Mouse (Mus musculus): Measurements from ENCODE around the gene Rps28. TPM values are rescaled to one million over a fixed set of nuclear protein-coding genes. Genes with fewer than 3 reads are reported as not detected.

The Rps28 gene
- total and polyA plus RNA-seq, 3 experiments, result 765 to 4,575 (median 782) TPM

DNA sequence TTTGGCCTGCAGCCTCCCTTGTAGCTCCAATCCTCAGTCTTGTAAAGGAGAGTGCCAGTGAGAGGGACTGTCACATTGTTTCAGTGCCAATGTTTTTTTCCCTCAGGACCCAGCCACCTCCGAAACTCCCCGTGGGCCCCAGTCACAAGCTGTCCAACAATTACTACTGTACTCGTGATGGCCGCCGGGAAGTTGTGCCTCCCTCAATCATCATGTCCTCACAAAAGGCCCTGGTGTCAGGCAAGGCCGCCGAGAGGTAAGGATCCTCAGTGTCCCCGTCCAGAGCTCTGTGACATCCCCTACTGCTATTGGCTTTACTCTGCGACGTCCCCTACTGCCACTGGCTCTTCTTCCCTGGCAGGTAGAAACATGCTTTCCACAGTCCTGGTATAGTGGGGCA, 5.2 kb upstream of the Rps28 start:
- H3K79me2 ChIP-seq (replicated peaks; ENCODE audit: control insufficient read depth, extremely low read depth, insufficient read depth, poor library complexity, severe bottlenecking), result peaks cover 21% of the 10 kb centered on the region
- no peak for DNase-seq (ENCODE audit: extremely low read depth)
- peaks cover 2 to 25% of the 10 kb centered on the region in 2 experiments; a peak in 3 of 4 replicates for H3K4me1 ChIP-seq (ENCODE audit: control insufficient read depth in 1 of 2, insufficient read depth in 2 of 2)
- H3K9me3 ChIP-seq (replicated peaks; ENCODE audit: low read length), result no peaks in the 10 kb centered on the region
- TF ChIP-seq CHD2 (IDR thresholded peaks at IDR 0.05; ENCODE audit: low read length) (no peak), USF1 (IDR thresholded peaks at IDR 0.05; ENCODE audit: low read depth, low read length) (no peak), SMC3 (IDR thresholded peaks at IDR 0.05; ENCODE audit: low read depth, low read length) (no peak), MAX (IDR thresholded peaks at IDR 0.05; ENCODE audit: low read length) (no peak), ZC3H11A (IDR thresholded peaks at IDR 0.05; ENCODE audit: low read depth, low read length) (no peak), CTCF (conservative IDR thresholded peaks at IDR 0.05 in 1 of 2, IDR thresholded peaks at IDR 0.05 in 1 of 2; ENCODE audit: low read depth in 2 of 2, low read length in 2 of 2) (no peak), IRF4 (IDR thresholded peaks at IDR 0.05; ENCODE audit: low read depth, low read length) (no peak), SIN3A (IDR thresholded peaks at IDR 0.05; ENCODE audit: low read length) (no peak), E2F4 (IDR thresholded peaks at IDR 0.05; ENCODE audit: insufficient replicate concordance, low read depth, low read length) (no peak), USF2 (conservative IDR thresholded peaks at IDR 0.05; ENCODE audit: low read depth, low read length) (no peak), ETS1 (conservative IDR thresholded peaks at IDR 0.05; ENCODE audit: low read depth, low read length) (no peak), MYC (IDR thresholded peaks at IDR 0.05; ENCODE audit: low read depth, low read length) (no peak), GABPA (IDR thresholded peaks at IDR 0.05; ENCODE audit: insufficient replicate concordance, low read depth, low read length) (no peak), TCF12 (IDR thresholded peaks at IDR 0.05; ENCODE audit: low read depth, low read length) (no peak), RAD21 (IDR thresholded peaks at IDR 0.05; ENCODE audit: low read depth, low read length) (no peak), MAZ (IDR thresholded peaks at IDR 0.05; ENCODE audit: low read depth, low read length) (no peak), NRF1 (IDR thresholded peaks at IDR 0.05; ENCODE audit: low read depth, low read length) (no peak), POLR2A (IDR thresholded peaks at IDR 0.05; ENCODE audit: low read depth, low read length) (no peak), MXI1 (IDR thresholded peaks at IDR 0.05; ENCODE audit: low read depth, low read length) (no peak)
- in situ Hi-C loops (cut with MboI; ENCODE audit: low pct_ligation_motif_present, low pct_unique_long_range_greater_than_20kb, low sequenced_read_pairs), result no loop called here
- no peaks in the 10 kb centered on the region for H3K27me3 ChIP-seq (replicated peaks)
- no peak overlapping the region for H3K4me2 ChIP-seq (ENCODE audit: insufficient read depth, low read depth, poor library complexity, severe bottlenecking)
- no peak overlapping the region for H3K27ac ChIP-seq (ENCODE audit: insufficient read depth, low read depth)
- peaks cover 37 to 75% of the 10 kb centered on the region in 2 experiments for H3K36me3 ChIP-seq (replicated peaks in 1 of 2; ENCODE audit: control insufficient read depth in 1 of 2, insufficient read depth in 1 of 2, low read length in 1 of 2)
- H3K4me3 ChIP-seq (replicated peaks in 1 of 3; ENCODE audit: low read depth in 2 of 3, low read length in 2 of 3, poor library complexity in 1 of 3), result no peak overlapping the region
- no peak overlapping the region for H3K9ac ChIP-seq (ENCODE audit: insufficient read depth, low read depth)
- dilution Hi-C loops (cut with MboI; ENCODE audit: extremely low pct_ligation_motif_present, extremely low pct_unique_long_range_greater_than_20kb, low sequenced_read_pairs), result no loop called here

DNA sequence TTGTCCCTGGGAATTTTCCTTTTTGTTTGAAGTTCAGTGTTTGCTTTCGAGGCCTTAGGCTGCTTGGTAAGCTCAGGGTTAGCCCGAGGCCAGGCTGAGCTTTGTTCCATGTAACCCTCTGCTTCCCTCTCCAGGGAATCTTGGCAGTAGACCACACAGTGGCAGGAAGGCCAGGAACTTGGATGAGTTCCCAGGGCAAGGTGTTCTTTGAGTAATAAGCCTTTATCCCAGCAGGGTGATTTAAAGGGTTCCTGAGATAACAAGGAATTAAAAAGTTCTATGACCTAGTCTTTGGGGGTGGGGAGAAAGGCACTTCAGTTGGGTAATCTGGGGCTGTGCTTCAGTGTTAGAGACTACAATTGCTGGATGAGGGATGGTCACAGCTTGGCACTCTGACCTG, 4.5 kb upstream of the Rps28 start:
- Histone ChIP-seq H3K79me2 (replicated peaks; ENCODE audit: control insufficient read depth, extremely low read depth, insufficient read depth, poor library complexity, severe bottlenecking) (peaks cover 24% of the 10 kb centered on the region), H3K9me3 (replicated peaks; ENCODE audit: low read length) (no peaks in the 10 kb centered on the region), H3K4me2 (ENCODE audit: insufficient read depth, low read depth, poor library complexity, severe bottlenecking) (no peak overlapping the region), H3K36me3 (replicated peaks in 1 of 2; ENCODE audit: control insufficient read depth in 1 of 2, insufficient read depth in 1 of 2, low read length in 1 of 2) (peaks cover 31 to 69% of the 10 kb centered on the region in 2 experiments), H3K27me3 (replicated peaks) (no peaks in the 10 kb centered on the region), H3K27ac (ENCODE audit: insufficient read depth, low read depth) (no peak overlapping the region), H3K4me3 (replicated peaks in 1 of 3; ENCODE audit: low read depth in 2 of 3, low read length in 2 of 3, poor library complexity in 1 of 3) (no peak overlapping the region), H3K9ac (ENCODE audit: insufficient read depth, low read depth) (no peak overlapping the region), H3K4me1 (ENCODE audit: control insufficient read depth in 1 of 2, insufficient read depth in 2 of 2) (peaks cover 2 to 20% of the 10 kb centered on the region in 2 experiments; a peak in 3 of 4 replicates)
- in situ Hi-C loops (cut with MboI; ENCODE audit: low pct_ligation_motif_present, low pct_unique_long_range_greater_than_20kb, low sequenced_read_pairs), result no loop called here
- dilution Hi-C loops (cut with MboI; ENCODE audit: extremely low pct_ligation_motif_present, extremely low pct_unique_long_range_greater_than_20kb, low sequenced_read_pairs), result no loop called here
- no peak for DNase-seq (ENCODE audit: extremely low read depth)
- TF ChIP-seq MXI1 (IDR thresholded peaks at IDR 0.05; ENCODE audit: low read depth, low read length), result no peak
- no peak for TF ChIP-seq CHD2 (IDR thresholded peaks at IDR 0.05; ENCODE audit: low read length)
- TF ChIP-seq RCOR1 (conservative IDR thresholded peaks at IDR 0.05; ENCODE audit: low read depth, low read length), result no peak
- TF ChIP-seq NELFE (IDR thresholded peaks at IDR 0.05; ENCODE audit: low read depth, low read length), result no peak
- no peak for TF ChIP-seq MEF2A (IDR thresholded peaks at IDR 0.05; ENCODE audit: borderline replicate concordance, low read depth, low read length)
- TF ChIP-seq KAT2A (IDR thresholded peaks at IDR 0.05; ENCODE audit: insufficient replicate concordance, low read length), result no peak
- no peak for TF ChIP-seq POLR2AphosphoS2 (IDR thresholded peaks at IDR 0.05; ENCODE audit: low read depth, low read length)
- no peak for TF ChIP-seq MAFK (IDR thresholded peaks at IDR 0.05; ENCODE audit: insufficient replicate concordance, low read length)
- TF ChIP-seq ELF1 (IDR thresholded peaks at IDR 0.05; ENCODE audit: low read depth, low read length), result no peak
- no peak for TF ChIP-seq USF2 (conservative IDR thresholded peaks at IDR 0.05; ENCODE audit: low read depth, low read length)
- TF ChIP-seq ZC3H11A (IDR thresholded peaks at IDR 0.05; ENCODE audit: low read depth, low read length), result no peak
- TF ChIP-seq TCF12 (IDR thresholded peaks at IDR 0.05; ENCODE audit: low read depth, low read length), result no peak
- TF ChIP-seq JUND (conservative IDR thresholded peaks at IDR 0.05; ENCODE audit: low read depth, low read length), result no peak
- TF ChIP-seq NRF1 (IDR thresholded peaks at IDR 0.05; ENCODE audit: low read depth, low read length), result no peak
- no peak for TF ChIP-seq MAX (IDR thresholded peaks at IDR 0.05; ENCODE audit: low read length)
- no peak for TF ChIP-seq SIN3A (IDR thresholded peaks at IDR 0.05; ENCODE audit: low read length)
- TF ChIP-seq MYC (IDR thresholded peaks at IDR 0.05; ENCODE audit: low read depth, low read length), result no peak
- no peak for TF ChIP-seq ZNF384 (IDR thresholded peaks at IDR 0.05; ENCODE audit: low read depth, low read length)
- TF ChIP-seq MAZ (IDR thresholded peaks at IDR 0.05; ENCODE audit: low read depth, low read length), result no peak

Measured in CH12.LX (cell line).